Mouse (Mus musculus) ES-E14 (cell line): Measurements from ENCODE around the gene Stx8. TPM values are rescaled to one million over a fixed set of nuclear protein-coding genes. Genes with fewer than 3 reads are reported as not detected.

ENCODE experiments used
- DNase-seq: peaks from one replicate; pipeline ENCODE4 v3.0.0-alpha.2; 2013; ENCODE audit warnings: low read depth, low spot score
- H3K27ac ChIP-seq: 2 replicates; pipeline ENCODE4 v1.5.1; 2012; ENCODE audit warnings: low read depth, mild to moderate bottlenecking, low read length, moderate library complexity, mixed read lengths; ENCODE audit not compliant: poor library complexity, insufficient read depth, severe bottlenecking
- H3K36me3 ChIP-seq: 2 replicates; pipeline ENCODE4 v1.6.1; 2012; ENCODE audit warnings: mild to moderate bottlenecking, low read length, moderate library complexity, mixed read lengths; ENCODE audit not compliant: control insufficient read depth, poor library complexity, insufficient read depth, severe bottlenecking
- H3K4me1 ChIP-seq, 2 experiments: fragments of 150-350 bp in 1 of 2; sonication (generic) in 1 of 2; 2 replicates each; pipeline ENCODE4 v1.6.1; 2012; ENCODE audit warnings: low read length in 2 of 2, mild to moderate bottlenecking in 1 of 2, mixed read lengths in 1 of 2; ENCODE audit not compliant: control insufficient read depth in 2 of 2, insufficient read depth in 2 of 2, poor library complexity in 1 of 2
- H3K4me3 ChIP-seq, 2 experiments: fragments of 150-350 bp in 1 of 2; sonication (generic) in 1 of 2; 2 replicates each; pipeline ENCODE4 v1.5.1; 2012; ENCODE audit warnings: low read length in 2 of 2, low read depth in 1 of 2, mild to moderate bottlenecking in 1 of 2, mixed read lengths in 1 of 2; ENCODE audit not compliant: insufficient read depth in 1 of 2, poor library complexity in 1 of 2, severe bottlenecking in 1 of 2
- H3K9ac ChIP-seq: 2 replicates; pipeline ENCODE4 v1.6.1; 2012; ENCODE audit warnings: low read depth, mild to moderate bottlenecking, low read length, mixed read lengths; ENCODE audit not compliant: poor library complexity, insufficient read depth, severe bottlenecking
- H3K9me3 ChIP-seq: fragments of 150-350 bp; sonication (generic); 2 replicates; pipeline ENCODE4 v1.6.1; 2012; ENCODE audit warnings: low read depth, mild to moderate bottlenecking, low read length; ENCODE audit not compliant: control insufficient read depth, insufficient read depth
- CHD2 ChIP-seq: IDR thresholded peaks from 2 replicates; pipeline ENCODE4 v1.6.1; 2014; ENCODE audit warnings: mild to moderate bottlenecking, low read depth, low read length, inconsistent platforms
- HCFC1 ChIP-seq: IDR thresholded peaks from 2 replicates; pipeline ENCODE4 v1.6.1; 2012; ENCODE audit warnings: low read length, inconsistent platforms, borderline replicate concordance; ENCODE audit not compliant: insufficient read depth
- MAFK ChIP-seq: IDR thresholded peaks from 2 replicates; pipeline ENCODE4 v1.6.1; 2014; ENCODE audit warnings: mild to moderate bottlenecking, low read depth, low read length, inconsistent platforms; ENCODE audit not compliant: insufficient read depth
- ZC3H11A ChIP-seq: IDR thresholded peaks from 2 replicates; pipeline ENCODE4 v1.6.1; 2012; ENCODE audit warnings: low read depth, mild to moderate bottlenecking, inconsistent platforms, low read length, borderline replicate concordance
- ZNF384 ChIP-seq: IDR thresholded peaks from 2 replicates; pipeline ENCODE4 v1.6.1; 2012; ENCODE audit warnings: low read depth, low read length, inconsistent platforms
- in situ Hi-C, 2 experiments: fragments of 600-800 bp; cut with MboI; formaldehyde crosslinking; loops; one replicate each; pipeline ENCODE4 v1.15.1; 2025; ENCODE audit warnings: low sequenced_read_pairs in 2 of 2, inconsistent platforms in 1 of 2; ENCODE audit not compliant: unreplicated experiment in 2 of 2
- total RNA-seq: library from RNA; depleted of rRNA; stranded (reverse); fragments of 300-350 nt; gene quantifications from 2 replicates; pipeline ENCODE4 v1.2.3, GENCODE M21; 2012

The Stx8 gene
- total RNA-seq, 1 experiment = 19.4 TPM

DNA sequence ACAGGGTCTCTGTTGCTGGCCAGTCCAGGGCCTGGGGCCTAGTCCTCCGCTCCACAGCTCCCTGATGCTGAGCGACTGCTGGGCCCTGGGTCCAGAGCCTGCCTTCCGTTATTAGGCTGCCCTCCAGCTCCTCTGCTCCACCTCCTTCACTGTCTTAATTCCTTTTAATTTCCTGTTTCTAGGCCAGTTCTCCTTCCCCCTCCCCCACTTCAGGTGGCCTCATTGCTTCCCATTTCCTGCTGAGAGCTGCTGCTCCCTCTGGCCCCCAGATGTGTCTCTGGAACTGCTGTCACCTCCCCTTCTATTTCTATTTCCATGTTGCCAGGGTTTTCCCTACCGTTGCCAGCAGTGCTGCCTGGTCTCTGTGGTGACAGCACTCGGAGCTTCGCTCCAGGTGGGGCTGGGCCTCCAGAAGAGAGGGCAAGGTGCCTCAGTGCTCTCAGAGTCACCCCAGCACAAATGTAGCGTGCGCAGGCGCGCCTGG is 229.7 kb downstream of the Stx8 start:
- no peak for DNase-seq
- H3K27ac ChIP-seq = no peak overlapping the region
- H3K4me1 ChIP-seq = peaks cover 0 to 7% of the 10 kb centered on the region in 2 experiments; a peak in 1 of 4 replicates
- TF ChIP-seq ZNF384 = no peak
- no peak for TF ChIP-seq MAFK
- TF ChIP-seq HCFC1 = no peak
- no peak for TF ChIP-seq CHD2
- no peak for TF ChIP-seq ZC3H11A
- no peak overlapping the region for H3K9ac ChIP-seq
- in situ Hi-C loops = no loop called here
- no peak overlapping the region for H3K4me3 ChIP-seq
- no peaks in the 10 kb centered on the region for H3K9me3 ChIP-seq
- no peaks in the 10 kb centered on the region for H3K36me3 ChIP-seq

- no peak for TF ChIP-seq ZC3H11A
- TF ChIP-seq MAFK = no peak
- no peak for TF ChIP-seq ZNF384
- no peak for TF ChIP-seq HCFC1
- no peak for TF ChIP-seq CHD2
- Histone ChIP-seq H3K36me3 (no peaks in the 10 kb centered on the region), H3K27ac (no peak overlapping the region), H3K9me3 (no peaks in the 10 kb centered on the region), H3K4me1 (peaks cover 0 to 7% of the 10 kb centered on the region in 2 experiments; a peak in 1 of 4 replicates), H3K4me3 (no peak overlapping the region), H3K9ac (no peak overlapping the region)
- in situ Hi-C loops = no loop called here
- no peak for DNase-seq
These were observed 230.6 kb downstream of the Stx8 start for GRCm38 (mm10) chr11:68196566-68196965.

DNA sequence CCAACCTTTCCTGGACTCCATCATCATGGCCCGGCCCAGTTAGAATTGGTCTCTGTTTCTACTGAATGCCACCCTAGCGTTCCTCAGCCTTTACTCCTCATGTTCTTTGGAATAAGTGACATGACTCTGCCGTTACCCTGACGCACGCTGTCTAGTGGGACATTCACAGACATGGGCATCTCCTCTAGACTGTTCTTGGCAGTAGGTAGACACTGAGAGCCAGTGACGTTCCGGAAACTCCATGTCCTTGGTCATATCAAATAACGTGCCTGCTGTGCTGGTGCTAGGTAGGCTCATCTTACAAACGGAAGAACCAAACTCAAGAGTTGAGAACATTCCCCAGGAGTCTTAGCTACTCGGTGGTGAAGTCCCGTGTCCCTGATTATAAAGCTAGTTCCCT is 231.5 kb downstream of the Stx8 start:
- H3K9me3 ChIP-seq = no peaks in the 10 kb centered on the region
- no peak overlapping the region for H3K27ac ChIP-seq
- H3K36me3 ChIP-seq = no peaks in the 10 kb centered on the region
- no peak overlapping the region for H3K9ac ChIP-seq
- H3K4me3 ChIP-seq = no peak overlapping the region
- no peak for DNase-seq
- H3K4me1 ChIP-seq = peaks cover 0 to 7% of the 10 kb centered on the region in 2 experiments; a peak in 1 of 4 replicates
- TF ChIP-seq ZC3H11A = no peak
- no peak for TF ChIP-seq MAFK
- no peak for TF ChIP-seq CHD2
- in situ Hi-C loops = no loop called here

- Histone ChIP-seq H3K4me3 (no peak overlapping the region), H3K4me1 (peaks cover 0 to 7% of the 10 kb centered on the region in 2 experiments; a peak in 1 of 4 replicates), H3K27ac (no peak overlapping the region)
These were observed 232.7 kb downstream of the Stx8 start for GRCm38 (mm10) chr11:68198696-68199095.

DNA sequence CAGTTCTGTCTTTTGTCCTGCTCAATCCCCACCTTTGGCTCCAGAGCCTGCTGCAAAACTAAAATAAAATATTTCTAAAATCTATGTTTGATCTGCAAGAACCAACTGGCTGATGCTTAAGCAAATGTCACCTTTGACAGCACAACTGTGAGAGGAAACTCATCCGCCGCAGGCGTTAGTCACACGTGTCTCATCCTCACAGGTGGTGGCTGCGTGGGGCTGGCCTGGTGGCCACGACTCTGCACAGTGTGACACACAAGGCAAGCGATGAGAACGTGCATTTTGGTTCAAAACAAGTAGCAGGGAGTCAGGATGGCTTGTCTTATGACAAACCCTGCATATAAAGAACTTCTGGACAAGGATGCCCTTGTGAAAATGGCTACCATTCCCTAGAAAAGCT is 233.1 kb downstream of the Stx8 start:
- H3K4me3 ChIP-seq = no peak overlapping the region
- TF ChIP-seq CHD2 = no peak
- no peak for TF ChIP-seq ZNF384
- no peak for TF ChIP-seq HCFC1
- TF ChIP-seq MAFK = no peak
- TF ChIP-seq ZC3H11A = no peak
- no peaks in the 10 kb centered on the region for H3K9me3 ChIP-seq
- peaks cover 0 to 7% of the 10 kb centered on the region in 2 experiments; a peak in 1 of 4 replicates for H3K4me1 ChIP-seq
- in situ Hi-C loops = no loop called here
- DNase-seq = no peak
- no peaks in the 10 kb centered on the region for H3K36me3 ChIP-seq
- H3K9ac ChIP-seq = no peak overlapping the region
- H3K27ac ChIP-seq = no peak overlapping the region

More at GRCm38 (mm10) chr11:68198696-68199095, 232.7 kb downstream of the Stx8 start:
- DNase-seq = no peak
- in situ Hi-C loops = no loop called here
- TF ChIP-seq CHD2 = no peak
- no peak for TF ChIP-seq MAFK
- TF ChIP-seq ZC3H11A = no peak
- TF ChIP-seq HCFC1 = no peak
- no peak for TF ChIP-seq ZNF384
- Histone ChIP-seq H3K9me3 (no peaks in the 10 kb centered on the region), H3K9ac (no peak overlapping the region), H3K36me3 (no peaks in the 10 kb centered on the region)
